Mouse (Mus musculus) heart, adult 2 months (tissue): ENCODE data around the gene 1700019N19Rik. TPM values are rescaled to one million over a fixed set of nuclear protein-coding genes. Genes with fewer than 3 reads are reported as not detected.

Experiments used
- DNase-seq, 2 experiments: peaks; one replicate each; pipeline ENCODE4 v3.0.0; 2021
- H3K27ac ChIP-seq: fragments of 200-600 bp; 2 replicates; pipeline ENCODE4 v1.8.1; 2022
- H3K27me3 ChIP-seq: fragments of 200-500 bp; 2 replicates; pipeline ENCODE4 v1.6.1; 2012; ENCODE audit warnings: mild to moderate bottlenecking, low read length, inconsistent platforms, mixed read lengths; ENCODE audit not compliant: control insufficient read depth, insufficient read depth
- H3K36me3 ChIP-seq: fragments of 200-500 bp; 2 replicates; pipeline ENCODE4 v1.6.1; 2012; ENCODE audit warnings: low read length, inconsistent platforms; ENCODE audit not compliant: control insufficient read depth, insufficient read depth
- H3K4me1 ChIP-seq: fragments of 200-500 bp; 2 replicates; pipeline ENCODE4 v1.6.1; 2011; ENCODE audit warnings: low read length; ENCODE audit not compliant: control insufficient read depth, insufficient read depth
- H3K4me3 ChIP-seq: fragments of 200-600 bp; 2 replicates; pipeline ENCODE4 v1.8.1; 2022
- H3K79me2 ChIP-seq: fragments of 200-500 bp; replicated peaks from 2 replicates; pipeline ENCODE4 v1.6.1; 2012; ENCODE audit warnings: mild to moderate bottlenecking, inconsistent platforms, low read length, moderate library complexity, mixed read lengths; ENCODE audit not compliant: control insufficient read depth, insufficient read depth
- H3K9ac ChIP-seq: fragments of 200-500 bp; 2 replicates; pipeline ENCODE4 v1.6.1; 2012; ENCODE audit warnings: low read depth, mild to moderate bottlenecking, control low read depth, inconsistent platforms, low read length, mixed read lengths
- CTCF ChIP-seq: fragments of 200-600 bp; IDR thresholded peaks from 2 replicates; pipeline ENCODE4 v1.8.1; 2022; ENCODE audit warnings: antibody characterized with exemption, mild to moderate bottlenecking, moderate library complexity
- EP300 ChIP-seq: fragments of 200-500 bp; IDR thresholded peaks from 2 replicates; pipeline ENCODE4 v1.6.1; 2011; ENCODE audit warnings: low read depth, low read length, control low read depth; ENCODE audit not compliant: insufficient read depth
- POLR2A ChIP-seq: fragments of 200-500 bp; IDR thresholded peaks from 2 replicates; pipeline ENCODE4 v1.6.1; 2011; ENCODE audit warnings: mild to moderate bottlenecking, low read depth, low read length, control low read depth; ENCODE audit not compliant: insufficient read depth
- WGBS: fragments of 180-500 bp; shearing (Covaris S2); methylation state at CpG from one replicate; pipeline ENCODE4 v1.1.7; 2018; 5-methylcytosine and 5-hydroxymethylcytosine counted together
- intact Hi-C: fragments of 180-260 bp; cut with DNase I; formaldehyde crosslinking; loops from one replicate; pipeline ENCODE4 v1.15.1; 2025
- polyA plus RNA-seq: library from polyadenylated mRNA; depleted of rRNA; stranded (reverse); fragments of >200 nt; gene quantifications from 2 replicates; pipeline ENCODE4 v1.2.3, GENCODE M21; 2012
- total RNA-seq, 2 experiments: library from RNA; stranded (reverse); gene quantifications; 2 replicates each; pipeline ENCODE4 v1.2.3; 2021

1700019N19Rik gene
- total and polyA plus RNA-seq, 3 experiments, result 0.29 TPM; not detected in 2

DNA sequence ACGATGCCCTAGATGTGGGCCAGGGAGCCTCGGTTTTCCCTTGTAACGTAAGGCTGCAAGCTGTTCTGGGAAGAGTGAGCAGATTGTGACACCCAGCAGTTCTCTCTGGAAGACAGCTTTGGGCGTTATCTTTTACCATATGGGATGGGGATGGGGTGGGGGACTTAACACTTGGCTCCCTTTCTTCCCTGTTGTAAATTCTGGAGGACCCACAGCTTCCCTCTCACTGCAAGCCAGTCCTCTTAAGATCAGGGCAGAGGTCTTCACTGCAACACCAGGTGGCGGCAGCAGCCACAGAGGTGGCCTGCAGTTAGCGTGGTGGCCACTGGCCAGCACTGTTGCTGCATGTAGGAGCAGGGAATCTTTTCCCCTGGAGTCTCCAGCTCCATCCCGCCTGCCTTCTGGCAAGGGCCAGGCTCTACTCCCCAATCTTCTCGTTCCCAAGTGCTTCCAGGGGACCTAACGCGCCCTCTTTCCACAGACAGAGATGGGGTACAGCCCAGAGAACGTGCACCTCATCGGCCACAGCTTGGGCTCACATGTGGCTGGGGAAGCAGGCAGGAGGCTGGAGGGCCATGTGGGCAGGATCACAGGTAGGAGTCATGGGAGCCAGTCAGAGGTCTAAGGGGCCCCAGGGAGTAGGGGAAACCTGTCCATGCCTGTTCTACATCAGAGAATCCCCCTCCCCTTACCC, 31.3 kb downstream of the 1700019N19Rik start:
- Histone ChIP-seq H3K4me1 (no peaks in the 10 kb centered on the region), H3K27ac (no peak overlapping the region), H3K79me2 (no peaks in the 10 kb centered on the region), H3K4me3 (no peak overlapping the region), H3K9ac (no peak overlapping the region), H3K27me3 (no peaks in the 10 kb centered on the region), H3K36me3 (no peaks in the 10 kb centered on the region)
- TF ChIP-seq EP300 (0 out of 2 replicates have a peak, but pooled peaks have one; percentile 22), POLR2A (no peak), CTCF (peak; percentile 85)
- peak; percentile 56 to 65 for DNase-seq
- intact Hi-C loops, result loop anchor here (1.0 to 5.0 kb wide), 3 partner anchors 43 to 444 kb away; no protein-coding TSS in a partner anchor
- WGBS, result 14% methylated on average over 12 of the region's 12 CpGs

DNA sequence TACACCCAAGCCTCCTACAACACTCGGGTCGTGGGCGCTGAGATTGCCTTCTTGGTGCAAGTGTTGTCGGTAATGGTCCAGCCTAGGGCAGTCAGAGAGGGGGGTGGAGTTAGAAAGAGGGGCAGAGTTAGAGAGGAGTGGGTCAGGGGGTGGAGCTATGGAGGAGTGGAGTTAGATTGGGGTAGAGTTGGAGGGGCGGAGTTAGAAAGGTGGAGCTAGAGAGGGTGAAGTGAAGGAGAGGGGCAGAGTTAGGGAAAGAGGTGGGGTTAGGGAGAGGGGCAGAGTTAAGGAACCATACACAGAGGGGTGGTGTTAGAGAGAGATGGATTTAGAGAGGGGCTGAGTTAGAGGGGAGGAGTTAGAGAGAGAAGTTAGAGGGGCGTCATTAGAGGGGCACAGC, 31.9 kb downstream of the 1700019N19Rik start:
- 36% methylated on average over 6 of the region's 6 CpGs for WGBS
- H3K4me1 ChIP-seq, result no peaks in the 10 kb centered on the region
- no peaks in the 10 kb centered on the region for H3K27me3 ChIP-seq
- H3K4me3 ChIP-seq, result no peak overlapping the region
- no peak overlapping the region for H3K9ac ChIP-seq
- H3K36me3 ChIP-seq, result no peaks in the 10 kb centered on the region
- TF ChIP-seq CTCF (no peak), POLR2A (no peak)
- no peaks in the 10 kb centered on the region for H3K79me2 ChIP-seq
- intact Hi-C loops, result loop anchor here (5.0 kb wide), 1 partner anchor 445 kb away; no protein-coding TSS in a partner anchor
- no peak for DNase-seq
- no peak overlapping the region for H3K27ac ChIP-seq

DNA sequence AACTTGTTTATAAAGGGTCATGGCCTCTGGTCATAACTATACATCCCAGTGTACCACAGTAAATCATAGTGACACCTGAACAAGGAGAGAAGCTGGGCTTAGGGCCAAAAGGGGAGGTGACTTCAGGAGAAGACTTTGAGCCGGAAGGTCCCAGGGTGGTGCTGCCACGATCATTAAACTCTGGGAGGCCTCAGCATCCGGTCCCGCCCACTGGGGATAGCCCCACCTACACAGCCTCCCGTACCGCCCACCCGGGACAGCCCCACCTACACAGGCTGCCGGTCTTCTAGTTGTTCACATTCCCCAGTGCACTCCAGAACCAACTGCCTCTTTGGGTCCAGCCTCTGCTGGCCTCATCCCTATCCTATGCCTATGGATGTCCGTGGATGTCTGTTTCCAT, 34.8 kb downstream of the 1700019N19Rik start, which contains the start of gene Pnliprp2:
TSS of gene Pnliprp2 (plus strand) at position 297 of the 400 bp plus-strand sequence.
- no peak for DNase-seq
- Histone ChIP-seq H3K79me2 (no peaks in the 10 kb centered on the region), H3K36me3 (no peaks in the 10 kb centered on the region), H3K4me3 (no peak within 1 kb of the TSS), H3K27me3 (no peaks in the 10 kb centered on the region), H3K4me1 (no peaks in the 10 kb centered on the region), H3K9ac (no peak within 1 kb of the TSS), H3K27ac (no peak within 1 kb of the TSS)
- no peak for TF ChIP-seq POLR2A
- TF ChIP-seq EP300, result no peak
- TF ChIP-seq CTCF, result no peak
- WGBS, result 57% methylated on average over 9 of the region's 9 CpGs
- intact Hi-C loops, result no loop called here

DNA sequence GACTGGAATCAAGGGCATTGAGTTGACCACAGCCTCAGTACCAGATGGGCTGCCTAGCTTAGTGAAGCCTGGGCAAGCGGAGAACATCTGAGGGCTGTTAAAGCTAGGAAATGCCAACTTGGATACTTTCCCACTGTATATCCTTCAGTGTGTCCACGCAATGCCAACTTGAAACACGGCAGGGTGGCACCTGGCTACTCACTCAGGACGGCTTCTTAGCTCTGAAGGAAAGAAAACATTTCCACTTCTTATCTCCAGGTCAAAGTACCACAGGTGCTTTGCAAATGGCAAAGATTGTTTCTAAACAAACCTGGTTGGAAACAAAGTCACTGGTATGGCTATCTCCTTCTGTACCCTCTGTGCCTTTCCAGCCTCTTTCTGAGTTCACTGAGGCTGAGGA, 35.4 kb downstream of the 1700019N19Rik start:
- no peaks in the 10 kb centered on the region for H3K79me2 ChIP-seq
- no peak for DNase-seq
- TF ChIP-seq POLR2A, result no peak
- TF ChIP-seq EP300, result no peak
- TF ChIP-seq CTCF, result no peak
- no peaks in the 10 kb centered on the region for H3K27me3 ChIP-seq
- intact Hi-C loops, result no loop called here
- H3K4me1 ChIP-seq, result no peaks in the 10 kb centered on the region
- WGBS, result 88% methylated on average over 4 of the region's 4 CpGs
- H3K36me3 ChIP-seq, result no peaks in the 10 kb centered on the region
- H3K4me3 ChIP-seq, result no peak overlapping the region
- no peak overlapping the region for H3K9ac ChIP-seq
- no peak overlapping the region for H3K27ac ChIP-seq

DNA sequence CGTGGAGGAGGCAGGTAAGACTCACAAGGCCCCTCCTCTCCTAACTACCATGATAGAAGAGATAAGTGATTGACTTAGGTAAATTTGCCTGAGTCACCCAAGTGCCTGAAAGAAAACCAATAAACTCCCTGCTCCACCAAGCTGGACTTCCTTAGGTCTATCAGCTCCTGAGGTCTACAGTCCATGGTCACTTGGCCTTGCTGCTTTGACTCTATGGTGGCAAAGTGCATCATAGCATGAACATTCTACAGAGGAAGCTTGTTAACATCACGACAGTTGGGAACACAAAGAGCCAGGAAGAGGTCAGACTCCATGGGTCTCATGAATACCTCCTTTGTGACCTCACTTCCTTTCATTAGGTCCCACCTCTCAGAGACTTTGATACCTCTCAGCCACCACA, 42.8 kb downstream of the 1700019N19Rik start:
- no peak overlapping the region for H3K9ac ChIP-seq
- TF ChIP-seq EP300, result no peak
- TF ChIP-seq POLR2A, result no peak
- TF ChIP-seq CTCF, result no peak
- DNase-seq, result no peak
- no peak overlapping the region for H3K27ac ChIP-seq
- no peaks in the 10 kb centered on the region for H3K27me3 ChIP-seq
- H3K36me3 ChIP-seq, result no peaks in the 10 kb centered on the region
- no peak overlapping the region for H3K4me3 ChIP-seq
- no peaks in the 10 kb centered on the region for H3K4me1 ChIP-seq
- no peaks in the 10 kb centered on the region for H3K79me2 ChIP-seq
- 50% methylated on average over 2 of the region's 2 CpGs for WGBS
- intact Hi-C loops, result no loop called here

DNA sequence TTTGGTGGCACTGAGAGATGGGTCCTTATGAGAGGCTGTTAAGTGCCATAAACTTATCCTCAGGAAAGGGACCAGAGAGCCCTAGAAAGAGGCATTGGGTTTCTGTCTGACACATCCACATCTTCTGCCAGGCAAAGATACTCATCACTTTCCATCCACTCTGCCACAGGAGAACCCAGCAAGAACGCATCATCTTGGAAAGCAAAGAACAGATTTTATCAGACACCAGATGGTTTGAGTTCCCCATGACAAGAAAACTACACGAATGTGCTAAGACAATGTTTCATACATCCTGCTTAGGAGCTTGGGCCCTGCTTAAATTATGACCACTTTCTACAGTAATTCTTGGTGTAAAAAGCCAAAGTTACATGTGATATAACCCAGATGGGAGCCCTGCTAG, 43.4 kb downstream of the 1700019N19Rik start:
- Histone ChIP-seq H3K79me2 (no peaks in the 10 kb centered on the region), H3K4me1 (no peaks in the 10 kb centered on the region), H3K4me3 (no peak overlapping the region), H3K36me3 (no peaks in the 10 kb centered on the region), H3K27ac (no peak overlapping the region), H3K27me3 (no peaks in the 10 kb centered on the region), H3K9ac (no peak overlapping the region)
- intact Hi-C loops, result no loop called here
- DNase-seq, result no peak
- TF ChIP-seq EP300 (no peak), POLR2A (no peak), CTCF (no peak)
- 67% methylated on average over 2 of the region's 2 CpGs for WGBS
